Mouse (Mus musculus): ENCODE data around the gene Tprn. TPM values are rescaled to one million over a fixed set of nuclear protein-coding genes. Genes with fewer than 3 reads are reported as not detected.
A peak's percentile ranks its signal among the peaks of the same experiment; 100 is the strongest.

The Tprn gene
- polyA plus RNA-seq, 1 experiment = 24.4 TPM

- TF ChIP-seq CTCF (IDR thresholded peaks at IDR 0.05; ENCODE audit: borderline replicate concordance, control insufficient read depth, extremely low read depth, insufficient read depth, low read length, poor library complexity) = no peak
- TF ChIP-seq POLR2A (IDR thresholded peaks at IDR 0.05; ENCODE audit: control insufficient read depth, extremely low read depth, insufficient read depth, low read length, poor library complexity) = no peak
Observed at GRCm38 (mm10) chr2:25318119-25318966, 55.9 kb downstream of the Tprn start.

DNA sequence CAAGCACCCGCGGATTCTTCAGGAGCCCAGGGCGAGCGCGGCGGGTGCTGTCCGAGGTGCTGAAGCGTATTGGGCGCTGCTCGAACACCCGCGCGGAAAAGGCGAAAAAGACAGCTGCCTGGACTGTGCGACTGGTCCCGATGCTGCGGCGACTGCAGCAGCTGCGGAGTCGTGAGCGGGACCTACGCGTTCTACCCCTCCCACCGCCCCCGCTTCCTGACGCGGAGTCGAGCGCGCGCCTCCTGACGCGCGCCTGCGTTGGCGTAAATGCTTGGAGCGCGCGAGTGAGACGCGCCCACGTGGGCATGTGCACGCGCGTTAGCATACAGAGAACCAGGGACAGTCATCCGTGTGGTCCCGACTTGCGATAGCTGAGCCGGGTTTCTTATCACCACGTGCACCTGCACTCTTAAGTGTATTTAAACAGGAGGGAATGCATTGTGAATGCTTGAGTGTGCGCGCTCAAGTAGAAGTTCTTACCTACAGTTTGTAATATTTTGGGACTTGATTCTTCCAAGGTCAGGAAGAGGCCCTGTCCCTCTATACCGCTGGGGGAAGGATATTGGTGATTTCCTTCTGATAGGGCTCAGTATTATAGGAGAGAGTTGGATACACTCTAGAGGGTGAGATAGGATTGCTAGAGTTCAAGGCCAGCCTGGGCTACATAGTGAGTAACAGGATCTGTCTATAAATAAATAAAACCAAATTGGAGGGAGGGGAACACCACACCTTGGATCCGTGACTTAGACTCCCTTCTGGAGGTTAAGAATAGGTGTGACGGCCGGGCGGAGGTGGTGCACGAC lies 56.8 kb downstream of the Tprn start, which contains the start of gene Grin1:
TSS of gene Grin1 (minus strand) at position 217 of the 803 bp plus-strand sequence.
- Histone ChIP-seq H3K27ac (ENCODE audit: control insufficient read depth, insufficient read depth, low read length) (no peak within 1 kb of the TSS), H3K27me3 (ENCODE audit: control insufficient read depth, insufficient read depth, low read length) (no peaks in the 10 kb centered on the region; the same call in 1 of the 2 replicates), H3K36me3 (ENCODE audit: control insufficient read depth, insufficient read depth, low read length) (no peaks in the 10 kb centered on the region), H3K4me1 (replicated peaks; ENCODE audit: control insufficient read depth, insufficient read depth, low read length) (peaks cover 8% of the 10 kb centered on the region), H3K4me3 (ENCODE audit: control insufficient read depth, insufficient read depth, low read length) (no peak within 1 kb of the TSS)
- TF ChIP-seq POLR2A (IDR thresholded peaks at IDR 0.05; ENCODE audit: control insufficient read depth, extremely low read depth, insufficient read depth, low read length, poor library complexity) (no peak), CTCF (IDR thresholded peaks at IDR 0.05; ENCODE audit: borderline replicate concordance, control insufficient read depth, extremely low read depth, insufficient read depth, low read length, poor library complexity) (no peak)
- 13% methylated on average over 58 of the region's 58 CpGs for WGBS
- peak; percentile 63 for DNase-seq

More at GRCm38 (mm10) chr2:25318119-25318966, 55.9 kb downstream of the Tprn start:
- no peak for DNase-seq
- 9% methylated on average over 31 of the region's 31 CpGs for WGBS
- peaks cover 8% of the 10 kb centered on the region for H3K4me1 ChIP-seq (replicated peaks; ENCODE audit: control insufficient read depth, insufficient read depth, low read length)
- no peaks in the 10 kb centered on the region; the same call in 1 of the 2 replicates for H3K27me3 ChIP-seq (ENCODE audit: control insufficient read depth, insufficient read depth, low read length)
- no peak overlapping the region for H3K4me3 ChIP-seq (ENCODE audit: control insufficient read depth, insufficient read depth, low read length)
- no peaks in the 10 kb centered on the region for H3K36me3 ChIP-seq (ENCODE audit: control insufficient read depth, insufficient read depth, low read length)
- no peak overlapping the region for H3K27ac ChIP-seq (ENCODE audit: control insufficient read depth, insufficient read depth, low read length)

Other genes starting within 250 kb of the Tprn start
- 41.6 and 50.4 TPM in 2 replicates for gene Nsmf, start 208.3 kb upstream of the Tprn start, polyA plus RNA-seq (2012; rRNA removed)
- 0.58 and 0.91 TPM in 2 replicates for gene Entpd8, start 182.3 kb upstream of the Tprn start, polyA plus RNA-seq (2012; rRNA removed)
- gene Noxa1, start 167.5 kb upstream of the Tprn start, polyA plus RNA-seq (2012; rRNA removed) = 0.24 and 0.44 TPM in 2 replicates
- 13.7 and 16.9 TPM in 2 replicates for gene Nrarp, start 81.9 kb upstream of the Tprn start, polyA plus RNA-seq (2012; rRNA removed)
- 90.6 and 94.7 TPM in 2 replicates for gene Tor4a, start 65.7 kb upstream of the Tprn start, polyA plus RNA-seq (2012; rRNA removed)
- 105 and 115 TPM in 2 replicates for gene Nelfb, start 51.1 kb upstream of the Tprn start, polyA plus RNA-seq (2012; rRNA removed)
- 0.12 TPM in 1 of 2 replicates, not detected in the other for gene Stpg3, start 48.0 kb upstream of the Tprn start, polyA plus RNA-seq (2012; rRNA removed)
- gene Fam166a, start 43.9 kb upstream of the Tprn start, polyA plus RNA-seq (2012; rRNA removed) = 0.11 and 0.12 TPM in 2 replicates
- 613 and 694 TPM in 2 replicates for gene Tubb4b, start 37.9 kb upstream of the Tprn start, polyA plus RNA-seq (2012; rRNA removed)
- gene Slc34a3, start 28.3 kb upstream of the Tprn start, polyA plus RNA-seq (2012; rRNA removed) = 0.05 and 0.15 TPM in 2 replicates
- 0.05 TPM in 1 of 2 replicates, not detected in the other for gene Rnf224, start 25.8 kb upstream of the Tprn start, polyA plus RNA-seq (2012; rRNA removed)
- gene Rnf208, start 20.4 kb upstream of the Tprn start, polyA plus RNA-seq (2012; rRNA removed) = 3.6 and 4.5 TPM in 2 replicates
- gene Cysrt1, start 20.2 kb upstream of the Tprn start, polyA plus RNA-seq (2012; rRNA removed) = 1.6 and 2.1 TPM in 2 replicates
- gene AL732309.1, start 15.8 kb upstream of the Tprn start, polyA plus RNA-seq (2012; rRNA removed) = 41.1 and 43.0 TPM in 2 replicates
- gene Tmem203, start 7.2 kb upstream of the Tprn start, polyA plus RNA-seq (2012; rRNA removed) = 66.1 and 79.1 TPM in 2 replicates
- 164 and 182 TPM in 2 replicates for gene Ssna1, start 9.8 kb downstream of the Tprn start, polyA plus RNA-seq (2012; rRNA removed)
- gene Anapc2, start 9.9 kb downstream of the Tprn start, polyA plus RNA-seq (2012; rRNA removed) = 141 and 144 TPM in 2 replicates
- 0.35 TPM in 1 of 2 replicates, not detected in the other for gene Tmem210, start 25.5 kb downstream of the Tprn start, polyA plus RNA-seq (2012; rRNA removed)
- 1.0 and 1.6 TPM in 2 replicates for gene Lrrc26, start 27.3 kb downstream of the Tprn start, polyA plus RNA-seq (2012; rRNA removed)
- gene Grin1, start 56.6 kb downstream of the Tprn start, polyA plus RNA-seq (2012; rRNA removed) = 0.50 TPM in 2 replicates
- 23.1 and 26.3 TPM in 2 replicates for gene Man1b1, start 69.7 kb downstream of the Tprn start, polyA plus RNA-seq (2012; rRNA removed)
- gene Dpp7, start 93.7 kb downstream of the Tprn start, polyA plus RNA-seq (2012; rRNA removed) = 24.5 and 25.6 TPM in 2 replicates
- 23.0 and 24.4 TPM in 2 replicates for gene Uap1l1, start 103.1 kb downstream of the Tprn start, polyA plus RNA-seq (2012; rRNA removed)
- gene Sapcd2, start 109.7 kb downstream of the Tprn start, polyA plus RNA-seq (2012; rRNA removed) = 29.7 and 45.2 TPM in 2 replicates
- gene Entpd2, start 133.3 kb downstream of the Tprn start, polyA plus RNA-seq (2012; rRNA removed) = 11.7 and 14.0 TPM in 2 replicates
- gene Npdc1, start 136.7 kb downstream of the Tprn start, polyA plus RNA-seq (2012; rRNA removed) = 28.4 and 30.8 TPM in 2 replicates
- 1.9 and 2.0 TPM in 2 replicates for gene Fut7, start 160.6 kb downstream of the Tprn start, polyA plus RNA-seq (2012; rRNA removed)
- gene Abca2, start 166.1 kb downstream of the Tprn start, polyA plus RNA-seq (2012; rRNA removed) = 86.6 and 100 TPM in 2 replicates
- 11.6 and 17.3 TPM in 2 replicates for gene Clic3, start 194.2 kb downstream of the Tprn start, polyA plus RNA-seq (2012; rRNA removed)
- gene Paxx, start 198.5 kb downstream of the Tprn start, polyA plus RNA-seq (2012; rRNA removed) = 165 and 192 TPM in 2 replicates
- 4.4 and 13.8 TPM in 2 replicates for gene Ptgds, start 207.4 kb downstream of the Tprn start, polyA plus RNA-seq (2012; rRNA removed)
- gene Lcn12, start 231.3 kb downstream of the Tprn start, polyA plus RNA-seq (2012; rRNA removed) = not detected in 2 replicates
- gene Fbxw5, start 238.1 kb downstream of the Tprn start, polyA plus RNA-seq (2012; rRNA removed) = 59.2 and 77.5 TPM in 2 replicates
- gene C8g, start 239.1 kb downstream of the Tprn start, polyA plus RNA-seq (2012; rRNA removed) = 4.7 and 5.0 TPM in 2 replicates